Mouse (Mus musculus) retina, adult 2 months (tissue): ENCODE data around the gene Art5.

Experiments
- DNase-seq: peaks from one replicate; pipeline ENCODE4 v3.0.0-alpha.2; 2012; ENCODE audit warnings: low read depth, low spot score

The Art5 gene

DNA sequence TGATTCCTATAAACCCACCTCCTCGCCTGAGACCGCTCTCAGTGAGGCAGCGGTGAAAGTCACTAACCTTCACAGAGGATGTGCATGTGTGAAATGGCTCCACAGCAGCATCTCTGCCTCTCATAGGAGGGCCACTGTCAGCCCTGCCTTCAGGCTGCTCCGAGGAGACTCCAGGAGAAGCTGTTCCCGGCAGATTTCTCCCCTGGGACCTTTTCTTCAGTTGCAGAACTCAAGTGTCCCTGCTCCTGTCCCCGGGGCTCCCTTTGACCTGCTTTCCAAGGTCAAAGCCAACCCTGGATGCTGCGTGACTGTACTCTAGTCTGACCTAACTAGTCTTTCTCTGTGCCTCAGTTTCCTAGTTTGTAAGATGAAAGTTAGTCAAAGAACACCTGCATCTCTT, at the start of gene Art5:
Gene Art5, minus strand, starts transcription at position 319 of the 400 bp plus-strand sequence.
- no peak for DNase-seq

DNA sequence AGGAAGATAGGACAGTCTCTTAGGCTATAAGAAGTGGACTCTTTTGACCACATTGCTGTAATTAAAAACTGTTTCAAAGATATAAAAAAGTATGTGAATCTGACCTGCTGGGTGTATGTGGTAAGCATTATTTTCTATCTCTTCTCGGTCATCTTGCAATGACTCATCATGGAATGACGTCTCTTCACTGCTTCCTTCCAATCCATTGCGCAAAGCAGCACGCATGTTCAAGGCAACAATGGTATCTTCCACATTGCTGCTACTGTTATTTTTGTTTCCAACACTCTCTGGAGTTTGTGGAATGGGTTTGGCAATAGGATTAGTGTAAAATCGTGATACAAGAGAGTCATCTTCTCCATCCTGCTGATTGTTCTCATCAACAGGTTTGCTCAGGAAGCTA, 44.4 kb upstream of the Art5 start:
- no peak for DNase-seq

DNA sequence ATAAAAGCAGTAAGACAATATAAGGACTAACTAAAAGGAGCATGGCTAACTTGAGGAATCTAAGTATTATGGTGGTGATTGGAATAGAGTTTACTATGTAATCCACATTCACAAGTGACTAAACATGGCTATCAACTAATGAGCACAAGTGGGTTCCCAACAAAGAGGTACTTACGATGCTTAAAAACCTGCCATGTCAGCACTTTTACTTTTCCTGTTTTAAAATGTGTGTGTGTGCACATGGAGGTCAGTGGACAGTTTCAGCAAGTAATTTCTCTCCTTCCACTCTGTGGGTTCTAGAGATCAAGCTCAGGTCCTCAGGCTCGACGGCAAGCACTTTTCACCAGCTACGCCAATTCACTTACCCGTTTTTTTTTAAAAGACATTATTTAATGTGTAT, 28.6 kb upstream of the Art5 start:
- DNase-seq: no peak

DNA sequence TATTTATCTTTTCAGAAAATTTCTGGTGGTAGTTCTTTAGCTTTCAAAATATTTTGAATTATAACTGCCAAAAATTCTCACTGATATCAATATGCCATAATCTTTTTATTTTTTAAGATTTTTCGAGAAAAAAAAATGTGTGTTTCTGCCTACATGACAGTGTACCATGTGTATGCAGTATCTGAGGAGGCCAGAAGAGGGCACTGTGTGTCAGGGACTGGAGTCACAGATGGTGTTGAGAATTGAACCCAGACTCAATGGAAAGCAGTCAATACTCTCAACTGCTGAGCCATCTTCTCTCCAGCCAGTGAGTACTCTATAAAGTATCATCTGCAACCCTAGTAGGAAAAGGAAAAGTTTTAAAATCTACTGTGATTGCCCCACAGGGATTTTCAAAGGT, 28.2 kb upstream of the Art5 start:
- peak; percentile 6 for DNase-seq

DNA sequence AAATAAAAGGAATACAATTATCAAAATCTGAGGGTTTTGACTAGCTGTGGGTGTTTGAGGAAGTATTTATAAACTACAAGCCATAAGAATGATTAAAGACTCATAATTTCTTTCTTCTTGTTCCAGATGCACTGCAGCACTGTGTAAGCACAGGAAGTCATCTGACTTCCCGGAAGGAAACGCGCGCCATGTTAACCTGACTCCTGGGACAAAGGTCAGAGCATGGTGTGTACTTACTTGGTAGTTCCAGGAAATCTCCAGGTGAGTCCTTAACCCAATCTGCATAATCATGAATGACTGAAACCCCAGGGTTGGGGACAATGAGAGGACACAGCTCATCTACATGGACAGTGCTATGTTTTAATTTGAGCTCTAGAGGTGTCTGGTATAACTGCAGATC, 23.1 kb upstream of the Art5 start:
- DNase-seq: no peak

DNA sequence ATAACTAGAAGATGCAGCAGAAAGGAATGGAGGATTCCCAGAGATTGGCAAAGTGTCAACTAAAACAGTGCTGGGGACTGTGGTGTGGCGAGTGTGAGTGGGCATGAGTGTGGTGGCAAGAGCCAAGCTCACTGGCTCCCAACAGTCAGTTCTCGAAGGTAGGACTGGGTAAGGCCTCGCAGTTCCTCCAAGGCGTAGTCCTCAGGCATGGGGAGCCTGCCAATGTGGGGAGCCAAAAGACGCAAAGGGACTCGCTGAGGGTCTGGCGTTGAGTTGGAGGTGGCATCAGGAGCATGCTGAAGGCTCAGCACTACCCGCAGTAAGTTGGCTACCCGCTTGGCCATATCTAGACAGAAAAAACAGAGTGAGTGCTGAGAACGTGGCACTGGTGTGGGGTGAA, 11.0 kb upstream of the Art5 start:
- DNase-seq: no peak

DNA sequence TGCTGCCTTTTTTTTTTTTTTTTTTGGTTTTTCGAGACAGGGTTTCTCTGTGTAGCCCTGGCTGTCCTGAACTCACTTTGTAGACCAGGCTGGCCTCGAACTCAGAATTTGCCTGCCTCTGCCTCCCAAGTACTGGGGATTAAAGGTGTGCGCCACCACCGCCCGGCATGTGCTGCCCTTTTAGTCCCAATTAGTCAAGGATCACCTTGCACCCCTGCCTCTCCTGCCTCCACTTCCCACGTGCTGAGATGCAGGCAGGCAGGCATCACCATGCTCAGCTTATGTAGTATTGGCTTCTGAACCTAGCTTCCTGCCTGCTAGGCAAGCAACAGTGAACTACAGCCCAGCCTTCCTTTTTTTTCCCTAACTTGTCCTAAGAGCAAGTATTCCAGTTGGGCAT, 8.1 kb upstream of the Art5 start:
- no peak for DNase-seq

DNA sequence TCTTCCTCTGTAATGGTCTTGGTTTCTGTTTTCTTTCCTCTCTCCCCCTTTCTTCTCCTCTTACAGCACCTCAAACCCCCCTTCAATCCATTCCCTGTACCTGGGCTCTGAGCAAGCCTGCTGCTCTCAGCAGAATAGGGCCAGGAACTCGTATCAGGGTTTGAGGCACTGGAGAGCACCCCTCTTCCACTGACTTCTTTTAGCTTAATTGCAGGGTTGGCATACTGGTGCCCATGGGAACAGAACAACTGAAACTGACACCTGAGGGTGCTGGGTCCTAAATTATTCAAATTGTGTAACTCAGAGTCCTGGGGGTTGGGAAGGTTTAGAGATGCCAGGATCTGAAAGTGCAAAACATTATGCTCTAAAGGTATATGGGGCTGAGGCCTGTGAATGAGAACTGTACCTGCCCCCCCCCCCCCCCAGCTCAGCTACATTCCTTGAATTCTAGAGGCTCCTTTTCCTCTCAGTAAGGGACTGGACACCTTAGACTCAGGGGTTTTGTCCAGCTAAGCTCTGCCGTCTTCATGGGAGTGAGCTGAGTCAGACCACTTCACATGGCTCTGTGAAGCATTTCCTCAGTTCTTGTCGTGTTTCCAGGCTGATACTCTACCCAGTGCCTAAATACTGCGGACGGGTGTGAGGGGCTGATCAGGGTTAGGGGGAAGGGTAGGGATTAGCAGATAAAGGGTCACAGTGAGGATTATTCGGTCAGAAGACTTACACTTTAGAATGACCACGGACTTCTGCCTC, 7.5 kb upstream of the Art5 start, which contains the start of gene Chrna10:
Gene Chrna10, minus strand, starts transcription at position 250 of the 753 bp plus-strand sequence.
- DNase-seq: no peak

DNA sequence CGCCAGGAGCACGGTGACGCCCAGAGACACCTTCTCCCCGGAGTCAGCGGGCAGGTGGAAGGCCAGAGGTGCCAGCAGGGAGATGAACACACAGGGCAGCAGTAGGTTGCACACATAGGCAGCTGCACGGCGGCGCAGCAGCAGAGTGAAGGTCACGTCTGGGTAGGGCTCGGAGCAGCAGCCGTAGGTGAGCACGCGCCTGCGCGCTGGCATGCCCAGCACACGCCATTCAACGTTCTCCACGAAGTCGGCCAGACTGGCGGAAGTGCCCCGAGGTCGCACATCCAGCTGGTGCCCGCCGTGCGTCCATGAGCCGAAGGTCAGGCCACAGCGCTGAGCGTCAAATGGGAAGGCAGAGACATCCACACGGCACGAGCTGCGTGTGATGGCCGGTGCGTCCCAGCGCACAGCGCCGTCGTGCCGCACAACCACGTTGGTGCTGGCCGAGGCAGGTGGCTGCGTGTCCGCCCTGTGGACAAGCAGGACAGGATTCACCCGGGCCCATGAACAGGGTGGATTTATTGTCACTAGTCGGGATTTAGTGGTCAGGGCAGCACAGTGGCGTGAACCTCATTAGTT, 4.0 kb upstream of the Art5 start:
- DNase-seq: no peak

DNA sequence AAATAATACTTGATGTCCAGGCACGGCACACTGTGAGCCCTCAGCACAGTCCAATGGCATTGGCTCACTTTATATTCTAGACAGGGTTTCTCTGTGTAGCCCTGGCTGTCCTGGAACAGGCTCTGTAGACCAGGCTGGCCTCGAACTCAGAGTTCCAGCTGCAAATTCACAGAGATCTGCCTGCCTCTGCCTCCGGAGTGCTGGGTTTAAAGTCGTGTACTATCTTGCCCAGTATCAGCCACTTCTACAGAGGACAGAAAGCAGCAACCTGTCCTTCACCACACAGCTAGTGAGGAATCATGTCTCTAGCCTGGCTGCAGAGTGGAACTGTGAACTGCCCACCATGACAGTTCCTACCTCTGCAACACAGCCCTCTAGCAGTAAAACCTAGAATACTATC, 457 bp upstream of the Art5 start:
- DNase-seq: no peak

DNA sequence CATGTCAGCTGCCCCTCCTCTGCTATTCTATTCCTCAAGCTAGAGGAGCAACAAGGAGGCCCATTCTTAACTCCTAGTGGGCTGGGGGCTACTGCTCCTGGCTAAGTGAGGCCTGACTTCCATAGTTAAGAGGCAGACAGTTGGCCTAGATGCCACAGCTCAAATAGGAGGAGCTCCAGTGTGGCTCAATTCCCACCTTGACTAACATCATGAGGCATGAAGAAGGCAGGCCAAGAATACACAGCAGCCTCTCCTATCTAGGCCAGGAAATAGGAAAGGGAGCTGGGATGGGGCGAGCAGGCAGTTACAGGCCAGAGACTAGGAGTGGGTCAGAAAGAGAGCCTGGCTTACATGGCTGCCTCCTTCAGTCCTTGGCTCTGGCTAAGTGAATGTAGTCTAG, 1.1 kb downstream of the Art5 start:
- no peak for DNase-seq

DNA sequence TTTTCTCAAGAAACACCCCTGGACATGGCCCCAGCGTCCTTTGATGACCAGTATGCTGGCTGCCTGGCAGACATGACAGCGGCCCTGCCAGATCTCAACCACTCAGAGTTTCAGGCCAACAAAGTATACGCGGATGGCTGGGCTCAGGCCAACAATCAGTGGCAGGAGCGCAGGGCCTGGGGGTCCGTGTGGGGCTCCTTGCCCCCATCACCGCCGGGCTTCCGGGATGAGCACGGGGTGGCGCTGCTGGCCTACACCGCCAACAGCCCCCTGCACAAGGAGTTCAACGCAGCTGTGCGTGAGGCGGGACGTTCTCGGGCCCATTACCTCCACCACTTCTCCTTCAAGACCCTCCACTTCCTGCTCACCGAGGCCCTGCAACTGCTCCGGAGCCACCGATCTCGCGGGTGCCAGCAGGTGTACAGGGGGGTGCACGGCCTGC, 2.6 kb downstream of the Art5 start:
- no peak for DNase-seq

DNA sequence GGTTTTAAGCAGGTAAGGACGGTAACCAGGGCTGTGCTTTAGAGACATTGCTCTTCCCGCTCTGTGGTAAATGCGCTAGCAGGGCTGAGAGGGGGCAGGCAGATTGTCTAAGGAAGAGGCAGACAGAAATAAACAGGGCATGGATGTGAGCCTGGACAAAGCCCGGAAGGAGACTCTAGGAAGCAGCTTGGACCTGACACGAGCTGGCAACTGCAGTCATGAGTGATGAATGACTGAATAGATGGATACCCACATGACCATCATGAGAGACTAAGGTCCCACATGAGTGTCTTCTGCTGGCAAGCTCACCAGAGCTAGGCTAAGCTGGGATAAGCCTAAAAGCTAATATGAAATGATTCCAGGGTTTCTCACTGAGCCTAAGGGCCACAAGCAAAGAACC, 5.2 kb downstream of the Art5 start:
- DNase-seq: no peak

DNA sequence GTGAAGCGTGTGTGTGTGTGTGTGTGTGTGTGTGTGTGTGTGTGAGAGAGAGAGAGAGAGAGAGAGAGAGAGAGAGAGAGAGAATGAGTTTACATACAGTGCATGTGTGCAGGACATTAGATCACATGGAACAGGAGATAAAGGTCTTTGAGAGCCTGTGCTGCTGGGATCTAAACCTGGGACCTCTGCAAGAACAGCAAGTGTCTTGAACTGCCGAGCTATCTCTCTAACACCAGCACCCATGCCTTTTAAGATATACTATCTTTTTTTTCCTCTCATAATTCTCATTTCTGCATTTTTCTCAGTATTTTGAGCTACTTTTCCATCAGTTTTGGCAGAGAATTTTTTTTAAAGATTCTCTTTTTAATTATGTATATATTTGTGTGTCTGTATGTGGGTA, 5.7 kb downstream of the Art5 start:
- no peak for DNase-seq

DNA sequence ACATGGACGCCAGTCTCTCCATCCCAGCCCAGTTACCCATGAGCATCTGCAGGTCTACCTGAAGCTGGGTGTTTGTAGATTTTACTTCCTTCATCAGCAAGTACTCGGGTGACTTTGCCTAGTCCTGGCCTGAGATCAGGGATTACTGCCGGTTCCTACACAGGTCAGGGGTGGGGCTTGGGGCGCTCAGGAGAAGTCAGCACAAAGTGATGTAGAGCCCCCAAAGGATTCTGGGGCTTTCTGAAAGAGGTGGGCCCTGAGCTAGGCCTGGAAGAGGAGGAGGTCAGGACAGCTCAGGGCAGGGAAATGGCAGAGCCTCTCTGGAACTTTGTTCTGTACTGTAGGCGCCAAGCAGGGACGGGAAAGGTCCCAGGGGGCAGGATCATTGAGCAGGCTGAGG, 6.6 kb downstream of the Art5 start:
- DNase-seq: no peak

DNA sequence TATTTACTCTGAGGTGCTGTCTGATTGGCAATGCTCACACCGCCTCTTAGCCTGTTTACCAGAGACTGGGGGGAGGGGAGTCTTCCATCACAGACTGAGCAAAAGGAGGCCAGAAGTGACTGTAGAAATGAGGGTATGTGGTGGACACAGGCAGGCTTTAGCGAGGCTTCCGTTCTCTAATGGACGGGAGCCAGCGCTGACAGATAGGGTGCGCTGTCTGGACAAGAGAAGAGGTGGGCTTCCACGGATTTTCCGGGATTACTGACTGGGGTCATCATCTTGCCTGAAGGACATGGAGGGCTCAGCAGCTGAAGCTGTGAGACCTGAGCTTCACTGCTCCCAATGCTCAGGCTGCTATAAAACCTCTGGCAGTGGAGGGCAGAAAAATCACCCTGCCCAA, 7.0 kb downstream of the Art5 start:
- no peak for DNase-seq

DNA sequence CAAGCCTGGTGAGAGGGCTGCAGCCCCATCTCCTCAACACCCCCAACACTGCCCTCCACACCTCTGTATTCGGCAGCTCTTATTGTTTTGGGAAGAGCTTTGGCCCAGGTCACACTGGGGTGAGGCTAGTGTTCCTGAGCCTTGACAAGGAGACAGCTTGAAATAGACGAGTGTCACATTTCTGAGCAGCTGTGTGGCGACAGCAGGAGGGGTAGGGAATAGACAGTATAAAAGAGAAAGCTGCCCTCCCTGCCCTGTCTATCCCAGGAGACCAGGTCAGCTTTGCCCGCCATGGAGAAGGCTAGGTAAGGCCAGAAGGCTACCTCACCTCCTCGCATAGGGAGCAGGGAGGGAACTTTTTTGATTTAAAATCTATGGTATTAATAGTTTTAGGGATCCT, 7.8 kb downstream of the Art5 start, which contains the start of gene Art1:
Gene Art1, plus strand, starts transcription at position 257 of the 400 bp plus-strand sequence.
- no peak for DNase-seq

DNA sequence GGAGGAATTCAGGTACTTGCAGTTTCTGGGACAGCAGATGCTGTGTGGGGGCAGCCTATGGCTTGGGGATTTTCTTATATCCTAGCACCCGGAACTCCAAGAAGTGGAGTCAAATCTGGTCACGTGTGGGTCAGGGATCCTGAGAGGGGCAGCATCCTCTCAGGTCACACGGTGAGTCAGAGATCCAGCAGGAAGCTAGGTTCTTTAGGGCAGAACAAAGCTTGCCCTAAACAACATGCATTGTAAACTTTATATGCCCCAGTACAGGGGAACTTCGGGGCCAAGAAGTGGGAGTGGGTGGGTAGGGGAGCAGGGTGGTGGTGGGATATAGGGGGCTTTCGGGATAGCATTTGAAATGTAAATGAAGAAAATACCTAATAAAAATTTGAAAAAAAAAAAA, 8.4 kb downstream of the Art5 start:
- DNase-seq: no peak

DNA sequence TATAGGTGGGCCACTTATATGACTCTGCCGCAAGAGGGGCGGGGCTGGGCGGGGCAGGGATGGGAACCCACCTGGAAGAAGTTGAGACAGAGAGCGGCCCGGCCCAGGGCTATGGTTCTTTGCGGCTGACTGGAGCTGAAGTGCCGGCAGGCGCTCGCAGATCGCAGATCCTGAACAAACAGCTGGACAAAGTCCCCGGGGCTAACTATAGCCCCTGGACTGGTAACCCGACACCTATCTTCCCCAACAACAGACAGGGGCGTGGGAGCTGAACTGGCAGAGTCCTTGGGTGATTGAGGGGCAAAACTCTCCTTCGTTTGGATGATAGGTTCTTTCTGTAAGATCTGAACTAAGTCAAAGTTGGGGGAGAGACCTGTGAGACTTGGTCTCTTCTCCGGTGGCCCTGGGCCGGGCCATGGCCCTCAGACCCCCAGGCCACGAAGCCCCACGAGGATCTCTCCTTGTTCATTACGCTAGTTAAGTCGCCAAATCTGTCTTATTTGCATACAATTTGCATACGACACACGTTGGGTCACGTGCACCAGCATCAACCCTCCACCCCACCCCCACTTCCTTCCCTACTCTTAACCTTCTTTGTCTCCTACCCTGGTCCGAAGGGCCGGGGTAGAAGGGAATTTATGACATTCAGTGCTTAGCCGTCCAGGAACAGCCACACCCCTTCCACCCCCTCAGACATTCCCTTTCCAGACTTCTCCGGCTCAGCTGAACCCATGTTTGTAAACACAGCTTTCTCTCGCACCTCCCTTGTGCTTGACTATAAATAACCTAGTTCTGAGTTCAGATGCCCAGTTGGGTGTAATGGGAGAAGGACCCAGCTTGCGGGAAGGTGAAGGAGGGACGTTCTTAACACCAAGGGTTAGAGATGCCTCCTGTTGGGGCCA, 9.3 kb downstream of the Art5 start:
- no peak for DNase-seq

DNA sequence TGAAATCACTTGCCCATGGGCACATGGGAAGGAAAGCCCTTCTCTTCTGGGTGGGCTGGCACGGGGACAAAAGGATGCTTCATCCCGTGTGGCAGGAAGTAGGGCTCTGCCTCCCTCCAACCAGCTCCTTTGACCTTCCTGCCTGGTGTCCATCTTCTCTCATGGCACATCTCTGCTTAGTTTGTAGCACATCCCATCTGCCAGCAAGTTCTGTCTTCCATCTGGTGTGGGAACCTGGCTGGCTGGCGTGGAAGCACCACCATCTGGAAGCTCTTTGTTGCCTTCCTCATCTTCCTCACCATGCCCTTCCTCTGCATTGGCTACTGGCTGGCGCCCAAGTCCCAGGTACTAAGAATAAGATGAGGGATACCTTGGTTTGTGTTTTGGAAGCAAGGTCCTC, 22.0 kb downstream of the Art5 start:
- no peak for DNase-seq

DNA sequence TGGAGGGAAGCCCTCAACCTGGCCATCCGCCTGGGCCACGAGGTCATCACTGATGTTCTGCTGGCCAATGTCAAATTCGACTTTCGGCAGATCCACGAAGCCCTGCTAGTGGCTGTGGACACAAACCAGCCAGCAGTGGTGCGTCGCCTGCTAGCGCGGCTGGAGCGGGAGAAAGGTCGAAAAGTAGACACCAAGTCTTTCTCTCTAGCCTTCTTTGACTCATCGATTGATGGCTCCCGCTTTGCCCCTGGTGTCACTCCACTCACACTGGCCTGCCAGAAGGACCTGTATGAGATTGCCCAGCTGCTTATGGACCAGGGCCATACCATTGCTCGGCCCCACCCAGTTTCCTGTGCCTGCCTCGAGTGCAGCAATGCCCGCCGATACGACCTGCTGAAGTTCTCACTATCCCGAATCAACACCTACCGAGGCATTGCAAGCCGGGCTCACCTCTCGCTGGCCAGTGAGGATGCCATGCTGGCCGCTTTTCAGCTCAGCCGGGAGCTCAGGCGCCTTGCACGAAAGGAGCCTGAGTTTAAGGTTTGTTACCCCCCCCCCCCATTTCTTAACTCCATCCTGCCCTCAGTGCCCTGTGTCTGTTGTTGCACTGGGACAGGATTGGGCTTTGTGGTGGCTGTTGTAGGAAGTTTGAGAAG, 25.1 kb downstream of the Art5 start:
- no peak for DNase-seq

DNA sequence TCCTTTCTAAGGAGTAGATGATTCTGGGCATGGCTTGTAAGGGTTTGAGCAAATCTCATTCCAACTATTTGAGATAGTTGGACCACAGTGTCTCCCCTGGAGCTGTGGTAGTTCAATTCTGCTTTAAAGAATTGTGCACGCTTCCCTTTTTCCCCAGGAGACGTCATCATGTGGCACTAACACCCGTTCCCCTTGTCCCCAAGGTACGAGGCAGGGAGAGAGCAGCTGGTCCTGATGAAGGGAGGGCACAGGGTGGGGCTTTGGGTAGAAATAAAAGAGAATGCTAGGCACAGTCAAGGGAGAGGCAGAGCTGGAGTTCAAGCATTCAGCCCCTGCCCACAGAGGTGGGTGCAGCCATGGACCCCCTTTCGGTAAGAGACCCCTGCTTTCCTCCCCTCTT, 26.5 kb downstream of the Art5 start, which contains the start of gene Trpc2:
Gene Trpc2, plus strand, starts transcription at position 301 of the 400 bp plus-strand sequence.
- DNase-seq: no peak
